Mouse (Mus musculus) liver, embryonic 14.5 days (tissue): ENCODE results near the gene Fam228a. TPM values are rescaled to one million over a fixed set of nuclear protein-coding genes. Genes with fewer than 3 reads are reported as not detected.

Experiments used
- ATAC-seq: fragments of 200-750 bp; cut with Nextera tagmentation; 2 replicates; pipeline ENCODE4 v1.8.0; 2017; ENCODE audit warnings: moderate number of reproducible peaks, mild to moderate bottlenecking, moderate library complexity; ENCODE audit not compliant: insufficient read depth
- DNase-seq, 3 experiments: peaks; one replicate each; pipeline ENCODE4 v3.0.0-alpha.2; 2012 to 2013; ENCODE audit warnings: low read depth in 3 of 3, low spot score in 3 of 3
- H3K27ac ChIP-seq: fragments of 300-500 bp; sonication (generic); 2 replicates; pipeline ENCODE4 v1.5.1; 2014; ENCODE audit warnings: moderate library complexity, mild to moderate bottlenecking, control low read depth, inconsistent platforms
- H3K27me3 ChIP-seq: fragments of 300-500 bp; sonication (generic); 2 replicates; pipeline ENCODE4 v1.6.1; 2014; ENCODE audit warnings: mild to moderate bottlenecking, low read length, moderate library complexity; ENCODE audit not compliant: control insufficient read depth, insufficient read depth
- H3K36me3 ChIP-seq: fragments of 300-500 bp; sonication (generic); replicated peaks from 2 replicates; pipeline ENCODE4 v1.6.1; 2014; ENCODE audit warnings: low read depth; ENCODE audit not compliant: control insufficient read depth, insufficient read depth
- H3K4me1 ChIP-seq, 2 experiments: fragments of 200-500 bp in 1 of 2; fragments of 300-500 bp in 1 of 2; sonication (generic) in 1 of 2; replicated peaks; 2 replicates each; pipeline ENCODE4 v1.6.1; 2012 to 2014; ENCODE audit warnings: antibody characterized with exemption in 1 of 2, inconsistent platforms in 1 of 2, low read length in 1 of 2; ENCODE audit not compliant: control insufficient read depth in 2 of 2, insufficient read depth in 2 of 2
- H3K4me2 ChIP-seq: fragments of 300-500 bp; sonication (generic); 2 replicates; pipeline ENCODE4 v1.6.1; 2014; ENCODE audit warnings: low read depth, mild to moderate bottlenecking, control low read depth, moderate library complexity
- H3K4me3 ChIP-seq, 2 experiments: fragments of 200-500 bp in 1 of 2; fragments of 300-500 bp in 1 of 2; sonication (generic) in 1 of 2; 2 replicates each; pipeline ENCODE4 v1.5.1; 2012 to 2014; ENCODE audit warnings: low read depth in 2 of 2, low read length in 2 of 2, mild to moderate bottlenecking in 2 of 2, control low read depth in 1 of 2, inconsistent platforms in 1 of 2, moderate library complexity in 1 of 2; ENCODE audit not compliant: insufficient read depth in 1 of 2
- H3K9ac ChIP-seq: fragments of 300-500 bp; sonication (generic); replicated peaks from 2 replicates; pipeline ENCODE4 v1.6.1; 2014; ENCODE audit warnings: mild to moderate bottlenecking, control low read depth, moderate library complexity
- H3K9me3 ChIP-seq: fragments of 300-500 bp; sonication (generic); 2 replicates; pipeline ENCODE4 v1.6.1; 2016; ENCODE audit warnings: low read length, mixed read lengths; ENCODE audit not compliant: control insufficient read depth
- CTCF ChIP-seq: IDR thresholded peaks from 2 replicates; pipeline ENCODE4 v1.5.1; 2016; ENCODE audit warnings: antibody characterized with exemption, low read depth, control low read depth
- EP300 ChIP-seq: IDR thresholded peaks from 2 replicates; pipeline ENCODE4 v1.6.1; 2016; ENCODE audit warnings: antibody characterized with exemption, low read depth
- WGBS: fragments of 180-500 bp; shearing (Covaris S2); extraction: QIAGEN DNeasy Blood & Tissue Kit; methylation state at CpG from one replicate; pipeline ENCODE4 v1.1.7; 2014; ENCODE audit not compliant: insufficient replicate concordance; 5-methylcytosine and 5-hydroxymethylcytosine counted together
- polyA plus RNA-seq, 2 experiments: library from polyadenylated mRNA; depleted of rRNA in 1 of 2; stranded (reverse) in 1 of 2; unstranded in 1 of 2; fragments of >200 nt; fragmentation: Nextera tagmentation in 1 of 2; extraction: Ambion mirVana in 1 of 2; gene quantifications; 2 replicates each; pipeline versions ENCODE4 v1.2.1 to v1.2.3; 2012 to 2014

The Fam228a gene
- polyA plus RNA-seq, 2 experiments: 0.09 TPM; not detected in 1

DNA sequence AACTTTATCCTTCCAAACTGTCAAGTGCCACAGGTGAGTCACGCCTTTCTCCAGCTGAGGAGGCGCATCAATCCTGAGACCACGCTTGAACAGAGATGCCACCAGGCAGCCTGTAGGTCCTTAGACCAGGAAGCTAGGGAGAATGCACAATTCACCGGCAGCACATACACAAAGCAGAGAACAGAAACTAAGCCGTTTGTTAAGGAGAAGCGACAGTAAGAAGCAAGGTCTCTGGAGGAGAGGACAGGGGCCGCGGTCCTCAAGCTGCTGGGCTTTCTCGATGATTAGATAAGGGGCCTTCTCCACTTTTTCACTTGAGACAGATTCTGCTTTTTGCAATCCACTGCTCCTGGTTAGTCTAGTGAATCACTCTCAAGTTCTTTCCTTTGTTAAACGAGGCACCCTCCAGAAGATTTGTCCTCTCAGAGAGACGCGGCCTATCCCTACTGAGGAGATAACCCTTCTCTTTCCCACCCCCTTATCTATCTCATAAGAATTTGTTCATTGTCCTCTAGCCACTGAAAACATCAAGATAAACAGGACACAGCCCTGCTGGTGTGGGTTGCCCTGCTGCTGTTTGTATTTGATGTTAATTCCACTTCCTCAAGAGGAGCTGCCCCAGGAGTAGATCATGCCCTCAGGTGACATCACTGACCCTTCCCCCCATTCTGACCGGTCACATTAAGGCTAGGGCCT is 19.0 kb downstream of the Fam228a start:
- 23% methylated on average over 13 of the region's 13 CpGs for WGBS
- DNase-seq: peak in 1 of 3 experiments; percentile 23

DNA sequence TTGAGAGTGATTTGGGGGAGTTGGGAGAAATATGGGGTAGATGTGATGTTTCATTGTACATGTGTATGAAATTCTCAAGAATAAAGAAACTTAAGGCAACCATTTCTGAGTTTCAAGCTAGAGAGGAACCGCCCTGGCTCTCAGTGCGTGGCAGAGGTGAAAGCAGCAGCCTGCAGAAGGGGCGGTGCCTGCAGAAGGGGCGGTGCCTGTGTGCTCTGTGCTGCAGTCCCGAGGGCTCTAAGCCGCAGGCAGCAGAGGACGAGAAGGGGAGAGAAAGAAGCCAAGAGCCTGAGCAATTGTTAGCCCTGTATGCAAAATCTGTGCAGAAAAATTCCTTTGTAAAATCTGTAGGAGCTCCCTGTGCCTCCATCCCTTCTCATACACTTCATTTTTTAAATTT is 20.8 kb downstream of the Fam228a start:
- peaks cover 2% of the 10 kb centered on the region; the same call in 1 of the 2 replicates for H3K36me3 ChIP-seq
- ATAC-seq (peak; percentile 84), DNase-seq (peak; percentile 57 to 66 (median 64))
- peaks cover 34 to 51% of the 10 kb centered on the region in 2 experiments for H3K4me1 ChIP-seq
- no peak overlapping the region for H3K4me3 ChIP-seq
- 4% methylated on average over 7 of the region's 7 CpGs for WGBS
- peak overlapping the region; percentile 41 for H3K4me2 ChIP-seq
- no peak overlapping the region for H3K9ac ChIP-seq
- H3K27me3 ChIP-seq: no peaks in the 10 kb centered on the region
- H3K9me3 ChIP-seq: no peaks in the 10 kb centered on the region
- no peak for TF ChIP-seq CTCF
- no peak for TF ChIP-seq EP300
- H3K27ac ChIP-seq: no peak overlapping the region

More for the DNA sequence above, 19.0 kb downstream of the Fam228a start:
- ATAC-seq: peak; percentile 19
- Histone ChIP-seq H3K4me2 (peak overlapping the region; percentile 55), H3K4me1 (peaks cover 34 to 51% of the 10 kb centered on the region in 2 experiments), H3K4me3 (peak overlapping the region; percentile 26 to 36; a peak in 3 of 4 replicates), H3K9me3 (no peaks in the 10 kb centered on the region), H3K27me3 (no peaks in the 10 kb centered on the region), H3K36me3 (no peaks in the 10 kb centered on the region), H3K9ac (no peak overlapping the region; the same call in 1 of the 2 replicates), H3K27ac (peak overlapping the region; percentile 4)
- TF ChIP-seq CTCF (no peak), EP300 (no peak)

GRCm38 (mm10) chr12:4715606-4716005 is 22.6 kb downstream of the Fam228a start:
- Histone ChIP-seq H3K4me1 (peaks cover 34 to 51% of the 10 kb centered on the region in 2 experiments), H3K27ac (peak overlapping the region; percentile 56), H3K9ac (no peak overlapping the region; the same call in 1 of the 2 replicates), H3K9me3 (no peaks in the 10 kb centered on the region), H3K4me3 (no peak overlapping the region), H3K27me3 (no peaks in the 10 kb centered on the region), H3K4me2 (peak overlapping the region; percentile 20), H3K36me3 (peaks cover 3% of the 10 kb centered on the region; the same call in 1 of the 2 replicates)
- WGBS: 20% methylated on average over 10 of the region's 10 CpGs
- peak; percentile 57 for ATAC-seq
- TF ChIP-seq EP300: peak; percentile 60; the same call in 1 of the 2 replicates
- TF ChIP-seq CTCF: no peak
- DNase-seq: peak; percentile 46 to 48 (median 48)

DNA sequence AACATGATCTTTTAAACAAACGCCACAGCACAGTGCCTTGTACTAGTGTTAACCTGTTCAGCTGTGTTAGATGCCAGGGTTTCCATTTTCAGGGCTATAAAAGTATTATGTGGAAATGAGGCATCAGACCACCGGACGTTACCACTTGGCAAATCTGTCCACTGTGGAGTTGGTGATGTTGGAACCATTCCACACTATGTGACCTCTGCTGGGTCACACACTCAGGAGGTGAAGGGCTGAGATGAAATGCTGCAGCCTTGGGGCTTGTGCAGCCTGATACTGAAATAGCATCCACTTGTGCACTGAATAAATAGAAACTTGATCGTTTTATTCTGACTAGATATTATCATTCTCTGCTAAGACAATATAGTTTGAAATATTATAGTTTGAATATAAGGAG is 24.9 kb downstream of the Fam228a start:
- DNase-seq (no peak), ATAC-seq (no peak)
- peaks cover 3% of the 10 kb centered on the region for H3K36me3 ChIP-seq
- WGBS: 76% methylated on average over 4 of the region's 4 CpGs
- no peak overlapping the region for H3K4me3 ChIP-seq
- no peaks in the 10 kb centered on the region for H3K27me3 ChIP-seq
- H3K27ac ChIP-seq: no peak overlapping the region
- H3K4me2 ChIP-seq: no peak overlapping the region
- no peak overlapping the region for H3K9ac ChIP-seq
- H3K4me1 ChIP-seq: peaks cover 25 to 34% of the 10 kb centered on the region in 2 experiments
- no peak for TF ChIP-seq CTCF
- no peak for TF ChIP-seq EP300
- H3K9me3 ChIP-seq: no peaks in the 10 kb centered on the region

DNA sequence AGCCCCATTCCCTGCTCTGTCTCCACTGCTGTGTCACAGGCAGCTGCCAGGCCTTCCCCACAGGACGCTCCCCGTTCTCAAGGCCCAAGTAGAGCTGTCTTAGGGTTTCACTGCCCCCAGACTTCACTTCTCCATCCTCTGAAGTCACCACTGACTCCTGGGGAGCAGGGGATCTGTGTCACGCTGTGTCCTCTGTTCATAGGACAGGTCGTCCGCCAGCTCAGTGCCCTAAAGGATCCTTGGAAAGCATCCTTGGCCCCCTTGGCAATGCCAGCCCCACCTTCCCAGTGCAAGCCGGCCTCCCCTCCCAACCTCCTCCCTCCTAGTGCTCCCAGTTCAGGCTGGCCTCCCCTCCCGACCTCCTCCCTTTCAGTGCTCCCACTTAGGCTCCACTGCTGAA is 28.3 kb downstream of the Fam228a start:
- 76% methylated on average over 7 of the region's 7 CpGs for WGBS
- no peak overlapping the region for H3K4me3 ChIP-seq
- DNase-seq: no peak
- no peak for ATAC-seq
- no peak overlapping the region for H3K4me2 ChIP-seq
- H3K36me3 ChIP-seq: peaks cover 3% of the 10 kb centered on the region
- H3K27me3 ChIP-seq: no peaks in the 10 kb centered on the region
- H3K9ac ChIP-seq: no peak overlapping the region
- H3K27ac ChIP-seq: no peak overlapping the region
- peaks cover 2 to 5% of the 10 kb centered on the region in 2 experiments for H3K4me1 ChIP-seq
- no peaks in the 10 kb centered on the region for H3K9me3 ChIP-seq
- TF ChIP-seq CTCF (no peak), EP300 (no peak)
